Mouse (Mus musculus) erythroblast, embryonic 14.5 days (primary cell): ENCODE measurements around the gene Cdk9. TPM values are rescaled to one million over a fixed set of nuclear protein-coding genes. Genes with fewer than 3 reads are reported as not detected.

Experiments
- H3K27me3 ChIP-seq: 2 replicates; pipeline ENCODE4 v1.6.1; 2012; ENCODE audit warnings: inconsistent platforms; ENCODE audit not compliant: control insufficient read depth
- H3K36me3 ChIP-seq: 2 replicates; pipeline ENCODE4 v1.6.1; 2012; ENCODE audit warnings: mild to moderate bottlenecking, inconsistent platforms; ENCODE audit not compliant: control insufficient read depth
- H3K4me1 ChIP-seq: 2 replicates; pipeline ENCODE4 v1.6.1; 2012; ENCODE audit warnings: inconsistent platforms; ENCODE audit not compliant: control insufficient read depth
- H3K4me3 ChIP-seq: replicated peaks from 2 replicates; pipeline ENCODE3; 2012; ENCODE audit warnings: moderate library complexity, mild to moderate bottlenecking, inconsistent platforms
- H3K9me3 ChIP-seq: 2 replicates; pipeline ENCODE4 v1.6.1; 2012; ENCODE audit warnings: low read length, inconsistent platforms, mixed read lengths; ENCODE audit not compliant: control insufficient read depth
- GATA1 ChIP-seq: IDR thresholded peaks from 2 replicates; pipeline ENCODE4 v1.6.1; 2012; ENCODE audit warnings: low read length, inconsistent platforms, mixed read lengths
- TAL1 ChIP-seq: IDR thresholded peaks from 3 replicates; pipeline ENCODE4 v1.6.1; 2012; ENCODE audit warnings: low read length, inconsistent platforms, mixed read lengths
- polyA plus RNA-seq: library from polyadenylated mRNA; stranded (reverse); fragments of >175 nt; gene quantifications from 2 replicates; pipeline ENCODE4 v1.2.3, GENCODE M21; 2012

Gene Cdk9
- polyA plus RNA-seq, 1 experiment: 6.1 TPM

- TF ChIP-seq GATA1 (no peak), TAL1 (no peak)
- peaks cover 80% of the 10 kb centered on the region for H3K36me3 ChIP-seq
- no peak overlapping the region for H3K4me3 ChIP-seq
These were observed 27.1 kb downstream of the Cdk9 start for GRCm38 (mm10) chr2:32685807-32686206.

DNA sequence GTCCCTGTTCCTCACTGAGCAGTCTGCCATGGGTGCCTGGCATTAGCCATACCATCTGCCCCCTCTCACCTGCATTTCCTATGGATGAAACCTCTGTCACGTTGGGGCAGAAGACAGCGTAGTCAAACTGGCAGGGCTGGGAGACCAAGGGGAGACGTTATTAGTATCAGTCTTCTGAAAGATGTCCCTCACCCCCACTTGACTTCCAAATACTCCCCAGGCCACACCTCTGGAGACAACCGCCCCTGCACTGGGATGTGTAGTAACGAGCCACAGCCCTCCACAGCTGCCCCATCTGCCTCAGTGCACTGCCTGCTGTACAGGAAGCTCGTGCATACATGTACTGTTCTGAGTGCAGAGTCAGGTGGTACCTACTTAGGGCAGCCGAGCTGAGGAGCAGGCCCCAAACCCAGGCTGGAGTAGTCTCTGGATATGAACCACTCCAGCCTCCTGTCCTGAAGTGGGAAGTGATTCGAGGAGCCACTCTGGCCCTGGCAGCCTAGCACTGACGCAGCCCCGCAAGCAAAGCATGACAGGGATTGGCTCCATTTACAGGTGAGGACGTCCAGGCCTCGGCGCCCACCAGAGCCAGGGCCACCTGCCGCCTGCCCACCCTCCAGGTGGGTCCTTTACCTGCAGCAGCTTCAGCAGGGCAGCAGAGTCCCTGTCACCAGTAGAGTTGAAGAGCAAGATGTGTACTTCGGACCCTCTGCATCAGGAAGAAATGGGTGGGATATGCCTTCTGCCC lies 28.0 kb downstream of the Cdk9 start:
- no peak for TF ChIP-seq TAL1
- no peak for TF ChIP-seq GATA1
- H3K4me1 ChIP-seq: peaks cover 5% of the 10 kb centered on the region
- H3K4me3 ChIP-seq: no peak overlapping the region
- no peaks in the 10 kb centered on the region for H3K9me3 ChIP-seq
- no peaks in the 10 kb centered on the region for H3K27me3 ChIP-seq
- H3K36me3 ChIP-seq: peaks cover 86% of the 10 kb centered on the region

More at GRCm38 (mm10) chr2:32685807-32686206, 27.1 kb downstream of the Cdk9 start:
- Histone ChIP-seq H3K9me3 (no peaks in the 10 kb centered on the region), H3K4me1 (peaks cover 6% of the 10 kb centered on the region), H3K27me3 (no peaks in the 10 kb centered on the region)

GRCm38 (mm10) chr2:32683701-32684100 lies 29.2 kb downstream of the Cdk9 start:
- no peaks in the 10 kb centered on the region for H3K9me3 ChIP-seq
- TF ChIP-seq TAL1 (no peak), GATA1 (no peak)
- peaks cover 92% of the 10 kb centered on the region for H3K36me3 ChIP-seq
- H3K27me3 ChIP-seq: no peaks in the 10 kb centered on the region
- H3K4me1 ChIP-seq: no peaks in the 10 kb centered on the region; the same call in 1 of the 2 replicates
- H3K4me3 ChIP-seq: no peak overlapping the region

- Histone ChIP-seq H3K4me1 (no peaks in the 10 kb centered on the region), H3K27me3 (no peaks in the 10 kb centered on the region), H3K9me3 (no peaks in the 10 kb centered on the region), H3K36me3 (peaks cover 87% of the 10 kb centered on the region), H3K4me3 (no peak overlapping the region)
- TF ChIP-seq TAL1 (no peak), GATA1 (no peak)
These were observed 30.0 kb downstream of the Cdk9 start for GRCm38 (mm10) chr2:32682721-32683417.

- H3K4me3 ChIP-seq: no peak overlapping the region
- no peaks in the 10 kb centered on the region for H3K27me3 ChIP-seq
- peaks cover 7% of the 10 kb centered on the region for H3K9me3 ChIP-seq
- peaks cover 84% of the 10 kb centered on the region for H3K36me3 ChIP-seq
- no peaks in the 10 kb centered on the region for H3K4me1 ChIP-seq
- TF ChIP-seq GATA1: no peak
- TF ChIP-seq TAL1: no peak
These were observed 31.1 kb downstream of the Cdk9 start for GRCm38 (mm10) chr2:32681754-32682153.

DNA sequence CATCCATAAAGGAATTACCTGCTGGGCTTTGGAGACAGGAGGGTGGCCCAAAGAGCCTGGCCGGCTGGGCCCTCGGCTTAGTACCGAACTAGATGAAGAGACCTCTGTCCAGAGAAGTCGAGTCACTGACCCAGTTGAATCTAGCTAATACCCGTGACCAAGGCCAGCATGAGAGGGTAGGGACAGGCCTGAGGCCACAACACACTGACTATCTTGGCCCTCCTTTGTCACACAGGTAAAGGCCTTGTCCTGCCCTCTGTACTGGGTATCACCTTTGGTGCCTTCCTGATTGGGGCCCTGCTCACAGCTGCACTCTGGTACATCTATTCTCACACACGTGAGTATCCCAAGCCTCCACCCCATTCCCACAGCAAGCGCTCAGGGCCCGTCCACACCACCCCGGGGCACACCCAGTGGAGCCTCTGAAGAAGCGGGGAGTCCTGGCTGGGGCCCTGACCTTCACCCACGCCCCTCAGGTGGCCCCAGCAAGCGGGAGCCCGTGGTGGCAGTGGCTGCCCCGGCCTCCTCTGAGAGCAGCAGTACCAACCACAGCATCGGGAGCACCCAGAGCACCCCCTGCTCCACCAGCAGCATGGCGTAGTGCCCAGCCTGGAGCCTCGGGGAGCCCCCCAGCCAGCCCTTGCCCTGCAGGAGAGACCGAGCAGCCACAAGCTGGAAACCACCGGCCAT lies 31.8 kb downstream of the Cdk9 start:
- Histone ChIP-seq H3K27me3 (no peaks in the 10 kb centered on the region), H3K4me1 (no peaks in the 10 kb centered on the region), H3K9me3 (peaks cover 7% of the 10 kb centered on the region), H3K36me3 (peaks cover 77% of the 10 kb centered on the region), H3K4me3 (no peak overlapping the region)
- TF ChIP-seq GATA1 (no peak), TAL1 (no peak)

DNA sequence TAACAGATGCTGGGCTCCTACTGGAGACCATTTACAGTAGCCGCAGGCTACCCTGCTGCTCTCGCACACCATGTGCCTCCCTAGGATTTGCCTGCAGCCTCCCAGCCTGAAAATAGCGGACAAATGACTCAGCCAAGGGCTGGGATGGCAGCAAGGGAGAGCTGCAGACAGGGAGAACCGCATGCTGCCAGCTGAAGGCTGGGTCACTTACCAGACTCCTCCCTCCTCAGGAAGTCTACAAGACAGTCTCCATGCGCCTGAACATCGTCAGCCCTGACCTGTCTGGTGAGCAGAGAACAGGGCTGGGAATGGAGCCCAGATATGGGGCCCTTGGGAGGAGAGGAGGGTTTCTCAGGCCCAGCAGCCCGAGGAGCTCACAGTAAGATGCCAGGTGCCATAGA lies 32.8 kb downstream of the Cdk9 start:
- no peaks in the 10 kb centered on the region for H3K27me3 ChIP-seq
- peaks cover 67% of the 10 kb centered on the region for H3K36me3 ChIP-seq

DNA sequence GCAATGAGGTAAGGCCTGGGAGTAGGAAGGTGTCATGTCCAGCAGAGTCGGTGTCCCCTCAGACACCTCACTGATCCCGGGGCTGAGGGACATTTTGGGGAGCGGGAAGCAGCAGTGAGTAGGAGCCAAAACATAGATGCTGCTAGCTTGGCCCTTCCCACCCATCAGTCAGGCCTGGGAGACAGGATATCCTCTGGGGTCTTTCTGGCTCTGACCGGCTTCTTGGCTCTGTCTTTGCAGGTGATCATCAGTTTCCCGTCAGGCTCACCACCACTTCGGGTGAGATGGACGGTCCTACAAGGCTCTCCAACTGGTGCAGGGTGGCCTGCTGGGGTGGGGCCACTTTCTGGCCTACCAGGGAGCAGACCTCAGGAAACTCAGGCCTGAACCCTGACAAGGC lies 35.2 kb downstream of the Cdk9 start:
- TF ChIP-seq TAL1 (no peak), GATA1 (no peak)
- Histone ChIP-seq H3K9me3 (peaks cover 7% of the 10 kb centered on the region), H3K4me1 (peaks cover 11% of the 10 kb centered on the region), H3K36me3 (peaks cover 51% of the 10 kb centered on the region), H3K4me3 (no peak overlapping the region), H3K27me3 (no peaks in the 10 kb centered on the region)

More for the DNA sequence above, 32.8 kb downstream of the Cdk9 start:
- H3K4me3 ChIP-seq: no peak overlapping the region
- H3K9me3 ChIP-seq: peaks cover 7% of the 10 kb centered on the region
- no peaks in the 10 kb centered on the region for H3K4me1 ChIP-seq
- no peak for TF ChIP-seq TAL1
- no peak for TF ChIP-seq GATA1

- peaks cover 42% of the 10 kb centered on the region for H3K36me3 ChIP-seq
- TF ChIP-seq GATA1 (no peak), TAL1 (no peak)
- no peak overlapping the region for H3K4me3 ChIP-seq
- H3K27me3 ChIP-seq: no peaks in the 10 kb centered on the region
- peaks cover 7% of the 10 kb centered on the region for H3K9me3 ChIP-seq
- H3K4me1 ChIP-seq: peaks cover 20% of the 10 kb centered on the region
These were observed 36.1 kb downstream of the Cdk9 start for GRCm38 (mm10) chr2:32676821-32677220.
